Mouse (Mus musculus) C2C12 (cell line): Measurements from ENCODE around the gene Apoc3. TPM values are rescaled to one million over a fixed set of nuclear protein-coding genes. Genes with fewer than 3 reads are reported as not detected.

Source experiments
- H3K27me3 ChIP-seq: one replicate; pipeline ENCODE4 v1.6.1; 2011; ENCODE audit not compliant: control insufficient read depth, insufficient read depth, insufficient read length
- H3K36me3 ChIP-seq: one replicate; pipeline ENCODE4 v1.6.1; 2011; ENCODE audit not compliant: control insufficient read depth, insufficient read depth
- H3K4me3 ChIP-seq: one replicate; pipeline ENCODE4 v1.5.1; 2011; ENCODE audit warnings: mild to moderate bottlenecking, control low read depth; ENCODE audit not compliant: poor library complexity, insufficient read depth, severe bottlenecking
- H3K79me2 ChIP-seq: one replicate; pipeline ENCODE4 v1.6.1; 2011; ENCODE audit not compliant: control insufficient read depth, insufficient read depth
- H3K79me3 ChIP-seq: one replicate; pipeline ENCODE4 v1.6.1; 2011; ENCODE audit warnings: low read depth, control low read depth
- H3ac ChIP-seq: one replicate; pipeline ENCODE3; 2011; ENCODE audit warnings: low read depth; ENCODE audit not compliant: control insufficient read depth, insufficient read length
- CEBPB ChIP-seq: IDR thresholded peaks from one replicate; pipeline ENCODE4 v1.6.1; 2011; ENCODE audit warnings: low read depth, mild to moderate bottlenecking, control low read depth, moderate library complexity
- CTCF ChIP-seq: IDR thresholded peaks from one replicate; pipeline ENCODE4 v1.5.1; 2011; ENCODE audit not compliant: control insufficient read depth, insufficient read depth, insufficient read length
- FOSL1 ChIP-seq: IDR thresholded peaks from one replicate; pipeline ENCODE4 v1.8.0; 2011; ENCODE audit warnings: mild to moderate bottlenecking, low read length; ENCODE audit not compliant: poor library complexity, insufficient read depth, severe bottlenecking
- MAX ChIP-seq: IDR thresholded peaks from one replicate; pipeline ENCODE4 v1.6.1; 2011; ENCODE audit warnings: mild to moderate bottlenecking, control low read depth
- MYOD1 ChIP-seq: IDR thresholded peaks from one replicate; pipeline ENCODE4 v1.6.1; 2011; ENCODE audit warnings: low read depth; ENCODE audit not compliant: control insufficient read depth, insufficient read length
- MYOG ChIP-seq: IDR thresholded peaks from one replicate; pipeline ENCODE4 v1.6.1; 2011; ENCODE audit not compliant: control insufficient read depth, insufficient read length; ENCODE audit errors: extremely low read depth
- USF1 ChIP-seq: IDR thresholded peaks from one replicate; pipeline ENCODE4 v1.6.1; 2011; ENCODE audit warnings: low read depth, mild to moderate bottlenecking, control low read depth, moderate library complexity
- polyA plus RNA-seq: library from polyadenylated mRNA; unstranded; fragments of >200 nt; fragmentation: generic; extraction: Trizol; gene quantifications from one replicate; pipeline ENCODE4 v1.2.1, GENCODE M21; 2012; ENCODE audit warnings: missing spikeins

Apoc3 gene
- polyA plus RNA-seq, 1 experiment = not detected

DNA sequence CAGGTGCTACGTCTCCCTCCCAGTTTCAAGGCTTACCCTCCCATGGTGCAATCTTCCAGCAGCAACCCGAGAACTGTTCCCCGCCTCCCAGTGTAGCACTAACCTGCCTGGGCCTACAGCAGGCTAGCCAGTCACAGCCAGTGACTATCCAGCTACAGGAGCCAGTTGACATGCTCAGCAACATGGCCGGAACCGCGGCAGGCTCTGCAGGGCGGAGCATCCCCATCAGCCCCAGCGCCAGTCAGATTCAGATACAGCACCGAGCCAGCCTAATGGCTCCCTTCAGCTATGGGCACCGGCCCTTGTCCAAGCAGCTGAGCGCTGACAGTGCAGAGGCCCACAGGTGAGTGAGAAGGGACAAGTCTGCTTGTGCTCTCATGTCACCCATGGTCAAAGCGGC, 25.0 kb downstream of the Apoc3 start:
- H3K79me2 ChIP-seq = no peaks in the 10 kb centered on the region
- TF ChIP-seq USF1 = no peak
- no peak for TF ChIP-seq MAX
- no peak for TF ChIP-seq CTCF
- no peak for TF ChIP-seq MYOG
- no peak for TF ChIP-seq MYOD1
- TF ChIP-seq CEBPB = no peak
- TF ChIP-seq FOSL1 = no peak
- no peaks in the 10 kb centered on the region for H3K79me3 ChIP-seq
- no peak overlapping the region for H3ac ChIP-seq
- no peak overlapping the region for H3K4me3 ChIP-seq
- peaks cover 15% of the 10 kb centered on the region for H3K36me3 ChIP-seq
- no peaks in the 10 kb centered on the region for H3K27me3 ChIP-seq

DNA sequence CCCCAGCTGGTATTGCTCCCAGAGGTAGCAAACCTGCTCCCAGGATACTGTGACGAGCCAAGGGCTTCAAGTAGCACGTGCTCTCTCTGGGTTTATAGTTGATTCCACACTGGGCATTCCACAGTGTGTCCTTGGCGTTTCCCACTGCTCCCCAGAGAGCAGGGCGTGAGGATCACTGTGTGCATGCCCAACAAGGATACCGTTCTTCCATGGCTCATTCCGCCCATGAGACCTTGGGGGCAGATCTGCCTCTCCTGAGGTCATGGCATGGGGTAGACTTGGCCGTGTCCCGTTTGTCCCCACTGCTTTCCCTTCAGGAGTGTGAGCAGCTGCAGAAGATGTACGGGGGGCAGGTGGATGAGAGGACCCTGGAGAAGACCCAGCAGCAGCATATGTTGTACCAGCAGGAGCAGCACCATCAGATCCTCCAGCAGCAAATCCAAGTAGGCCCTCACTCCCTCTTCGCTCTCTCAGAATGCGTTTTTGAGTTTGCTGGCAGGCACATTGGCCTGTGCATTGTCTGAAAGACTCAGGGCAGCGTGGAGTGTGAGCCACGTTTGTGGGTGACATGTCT, 26.9 kb downstream of the Apoc3 start:
- Histone ChIP-seq H3K4me3 (no peak overlapping the region), H3K27me3 (no peaks in the 10 kb centered on the region), H3K36me3 (peaks cover 19% of the 10 kb centered on the region), H3K79me2 (no peaks in the 10 kb centered on the region), H3K79me3 (no peaks in the 10 kb centered on the region), H3ac (no peak overlapping the region)
- TF ChIP-seq MAX (no peak), CTCF (no peak), MYOG (no peak), CEBPB (no peak), MYOD1 (no peak), USF1 (no peak), FOSL1 (no peak)

DNA sequence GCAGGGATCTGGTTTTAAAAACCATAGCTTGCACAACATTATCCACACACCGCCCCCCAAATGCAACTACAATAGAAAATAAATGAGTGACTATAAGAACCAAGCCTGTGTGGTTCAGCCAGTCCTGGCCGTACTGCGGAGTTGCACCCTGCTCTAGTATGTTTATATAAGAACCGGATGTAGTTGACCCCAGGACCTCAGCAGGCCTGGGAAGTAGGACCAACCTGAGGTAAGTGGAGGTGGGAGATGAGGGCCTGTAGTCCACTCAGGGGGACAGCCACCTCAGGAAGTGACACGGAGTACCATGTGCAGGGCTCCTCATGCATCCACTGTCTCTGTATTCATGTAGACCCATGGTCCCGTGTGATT, 28.0 kb downstream of the Apoc3 start:
- Histone ChIP-seq H3K36me3 (peaks cover 24% of the 10 kb centered on the region), H3K79me2 (no peaks in the 10 kb centered on the region), H3K4me3 (no peak overlapping the region), H3ac (no peak overlapping the region), H3K79me3 (no peaks in the 10 kb centered on the region), H3K27me3 (no peaks in the 10 kb centered on the region)
- TF ChIP-seq MYOD1 (no peak), MAX (no peak), FOSL1 (no peak), MYOG (no peak), USF1 (no peak), CEBPB (no peak), CTCF (no peak)

DNA sequence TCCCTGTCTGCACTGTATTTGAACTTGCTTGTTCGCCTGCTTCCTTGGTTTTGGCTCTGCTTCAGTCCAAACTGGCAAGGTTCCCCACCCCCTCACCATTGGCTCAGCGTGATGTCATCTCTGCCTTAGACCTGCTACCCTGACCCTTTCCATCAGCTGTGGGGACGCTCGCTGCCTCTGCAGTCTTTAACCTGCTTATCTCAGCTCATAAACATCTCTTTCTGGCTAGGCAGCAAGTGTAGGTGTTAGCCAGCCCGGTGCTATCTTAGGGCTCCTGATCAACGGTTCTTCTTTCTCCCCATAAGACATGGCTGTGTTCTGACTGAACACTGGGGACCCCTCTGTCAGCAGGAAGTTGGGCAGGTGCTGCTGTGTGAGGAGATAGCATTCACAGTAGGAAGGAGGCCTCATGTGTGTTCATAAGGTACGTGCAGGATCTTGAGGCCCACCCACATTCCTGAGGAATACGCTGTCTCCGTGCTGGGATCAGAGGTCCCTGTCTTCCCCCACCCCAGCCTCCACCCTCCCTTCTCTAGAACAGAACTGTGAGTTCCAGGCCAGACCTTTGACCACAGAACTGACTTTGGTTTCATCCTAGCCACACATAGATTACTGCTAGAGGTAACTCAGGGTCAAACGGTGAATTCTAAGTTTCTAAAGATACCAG, 28.5 kb downstream of the Apoc3 start:
- Histone ChIP-seq H3K79me2 (no peaks in the 10 kb centered on the region), H3K4me3 (no peak overlapping the region), H3K36me3 (peaks cover 29% of the 10 kb centered on the region), H3K27me3 (no peaks in the 10 kb centered on the region), H3ac (no peak overlapping the region), H3K79me3 (no peaks in the 10 kb centered on the region)
- TF ChIP-seq CEBPB (no peak), MYOD1 (no peak), FOSL1 (no peak), USF1 (no peak), CTCF (no peak), MYOG (no peak), MAX (no peak)

GRCm38 (mm10) chr9:46199609-46200008, 35.8 kb downstream of the Apoc3 start:
- H3K36me3 ChIP-seq = peaks cover 56% of the 10 kb centered on the region
- H3K27me3 ChIP-seq = no peaks in the 10 kb centered on the region
- no peaks in the 10 kb centered on the region for H3K79me3 ChIP-seq
- TF ChIP-seq CTCF = no peak
- no peak for TF ChIP-seq MYOG
- TF ChIP-seq MAX = no peak
- TF ChIP-seq CEBPB = no peak
- TF ChIP-seq MYOD1 = no peak
- no peak for TF ChIP-seq FOSL1
- no peak for TF ChIP-seq USF1
- H3ac ChIP-seq = no peak overlapping the region
- no peak overlapping the region for H3K4me3 ChIP-seq
- no peaks in the 10 kb centered on the region for H3K79me2 ChIP-seq

DNA sequence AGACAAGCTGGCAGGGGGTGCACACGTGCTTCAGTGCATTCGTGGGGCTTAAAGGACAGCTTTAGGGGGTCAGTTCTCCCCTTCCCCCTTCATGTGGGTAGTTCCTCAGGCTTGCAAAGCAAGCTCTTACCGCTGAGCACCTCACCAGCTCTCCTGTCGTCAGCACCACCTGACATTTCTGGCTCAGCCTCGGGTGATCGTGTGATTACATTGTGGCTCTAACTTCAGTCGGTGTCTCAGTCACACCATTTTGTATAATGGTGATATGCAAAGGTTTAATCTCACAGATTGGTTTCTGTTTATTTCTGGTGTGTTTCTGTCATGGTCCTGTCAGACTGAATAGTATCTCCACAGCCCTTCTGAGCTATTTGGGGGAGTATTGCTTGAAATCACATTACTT, 36.5 kb downstream of the Apoc3 start:
- peaks cover 60% of the 10 kb centered on the region for H3K36me3 ChIP-seq

More for the DNA sequence above, 36.5 kb downstream of the Apoc3 start:
- Histone ChIP-seq H3K4me3 (no peak overlapping the region), H3K27me3 (no peaks in the 10 kb centered on the region), H3K79me3 (no peaks in the 10 kb centered on the region), H3K79me2 (no peaks in the 10 kb centered on the region), H3ac (no peak overlapping the region)
- TF ChIP-seq MYOD1 (no peak), USF1 (no peak), MAX (no peak), MYOG (no peak), CEBPB (no peak), CTCF (no peak), FOSL1 (no peak)
